Mouse (Mus musculus) limb, embryonic 10.5 days (tissue): ENCODE measurements at regions not wholly inside any gene's neighbourhood (a gene's known extent, or its start where the extent isn't known, plus 50 kb on each side); places are given as distances from the start of the nearest gene placed in this dataset.
"Not testable (repeated sequence)": the region's sequence is repeated elsewhere in the genome, so short reads cannot be mapped to it uniquely, and the experiment has no call there.

Source experiments
- DNase-seq: peaks from one replicate; pipeline ENCODE4 v3.0.0-alpha.2; 2017; ENCODE audit warnings: low spot score
- H3K27ac ChIP-seq: fragments of 300-500 bp; sonication (generic); 2 replicates; pipeline ENCODE4 v1.5.1; 2016; ENCODE audit warnings: mild to moderate bottlenecking
- H3K27me3 ChIP-seq: fragments of 300-500 bp; sonication (generic); 2 replicates; pipeline ENCODE4 v1.6.1; 2016; ENCODE audit warnings: low read depth, mild to moderate bottlenecking; ENCODE audit not compliant: poor library complexity, severe bottlenecking
- H3K36me3 ChIP-seq: fragments of 300-500 bp; sonication (generic); 2 replicates; pipeline ENCODE4 v1.6.1; 2016; ENCODE audit warnings: mild to moderate bottlenecking, moderate library complexity
- H3K4me1 ChIP-seq: fragments of 300-500 bp; sonication (generic); 2 replicates; pipeline ENCODE4 v1.6.1; 2016
- H3K4me3 ChIP-seq: fragments of 300-500 bp; sonication (generic); 2 replicates; pipeline ENCODE4 v1.5.1; 2016; ENCODE audit warnings: mild to moderate bottlenecking, moderate library complexity
- H3K9me3 ChIP-seq: fragments of 300-500 bp; sonication (generic); replicated peaks from 2 replicates; pipeline ENCODE4 v1.6.1; 2016; ENCODE audit warnings: mild to moderate bottlenecking
- whole genome bisulfite sequencing: fragments of 180-500 bp; shearing (Covaris S2); methylation state at CpG from one replicate; pipeline ENCODE4 v1.1.7; 2016; 5-methylcytosine and 5-hydroxymethylcytosine counted together

- H3K27ac ChIP-seq, H3K4me1 ChIP-seq, H3K4me3 ChIP-seq, H3K36me3 ChIP-seq, DNase-seq, H3K27me3 ChIP-seq, H3K9me3 ChIP-seq: not testable (repeated sequence)
- WGBS: 81% methylated on average over 5 of the region's 5 CpGs
Observed at GRCm38 (mm10) chr8:20098121-20098520, 194.9 kb downstream of the Gm31371 start.

- not testable (repeated sequence) for H3K9me3 ChIP-seq, H3K27me3 ChIP-seq, H3K36me3 ChIP-seq, H3K4me1 ChIP-seq, H3K4me3 ChIP-seq, H3K27ac ChIP-seq
- WGBS: no CpG with 5 or more reads among the region's 1 CpGs
- peak; percentile 20 for DNase-seq
Observed at GRCm38 (mm10) chr8:20100241-20100640, 197.0 kb downstream of the Gm31371 start.

GRCm38 (mm10) chr8:20102374-20102773, 199.2 kb downstream of the Gm31371 start:
- not testable (repeated sequence) for H3K4me3 ChIP-seq, H3K36me3 ChIP-seq, DNase-seq, H3K9me3 ChIP-seq, H3K27ac ChIP-seq, H3K4me1 ChIP-seq, H3K27me3 ChIP-seq
- no CpG with 5 or more reads among the region's 2 CpGs for WGBS

GRCm38 (mm10) chr8:20107154-20107553, 204.0 kb downstream of the Gm31371 start:
- H3K36me3 ChIP-seq, H3K4me1 ChIP-seq, DNase-seq, H3K27me3 ChIP-seq, H3K27ac ChIP-seq, H3K9me3 ChIP-seq, H3K4me3 ChIP-seq: not testable (repeated sequence)
- WGBS: 94% methylated on average over 1 of the region's 2 CpGs

GRCm38 (mm10) chr8:20116785-20117184, 213.6 kb downstream of the Gm31371 start:
- not testable (repeated sequence) for H3K9me3 ChIP-seq, H3K4me3 ChIP-seq, H3K36me3 ChIP-seq, H3K4me1 ChIP-seq, H3K27ac ChIP-seq, DNase-seq, H3K27me3 ChIP-seq
- 82% methylated on average over 2 of the region's 2 CpGs for WGBS

GRCm38 (mm10) chr8:20119581-20119980, 216.4 kb downstream of the Gm31371 start:
- 77% methylated on average over 4 of the region's 4 CpGs for WGBS
- H3K9me3 ChIP-seq, H3K4me1 ChIP-seq, H3K36me3 ChIP-seq, H3K27me3 ChIP-seq, H3K27ac ChIP-seq, H3K4me3 ChIP-seq: not testable (repeated sequence)
- DNase-seq: peak; percentile 7

GRCm38 (mm10) chr8:20120186-20120585, 217.0 kb downstream of the Gm31371 start:
- not testable (repeated sequence) for H3K4me3 ChIP-seq, H3K9me3 ChIP-seq, H3K4me1 ChIP-seq, H3K27ac ChIP-seq, H3K36me3 ChIP-seq, DNase-seq, H3K27me3 ChIP-seq
- 93% methylated on average over 2 of the region's 2 CpGs for WGBS

GRCm38 (mm10) chr8:20121391-20121909, 218.3 kb downstream of the Gm31371 start:
- not testable (repeated sequence) for H3K36me3 ChIP-seq, H3K27ac ChIP-seq, H3K9me3 ChIP-seq, H3K27me3 ChIP-seq, H3K4me3 ChIP-seq, H3K4me1 ChIP-seq
- DNase-seq: peak; percentile 19
- WGBS: 95% methylated on average over 10 of the region's 11 CpGs

GRCm38 (mm10) chr8:20122067-20122925, 219.1 kb downstream of the Gm31371 start:
- 9% methylated on average over 68 of the region's 72 CpGs for WGBS
- not testable (repeated sequence) for H3K9me3 ChIP-seq, DNase-seq, H3K27me3 ChIP-seq, H3K4me1 ChIP-seq, H3K36me3 ChIP-seq
- Histone ChIP-seq H3K4me3 (peak overlapping the region; percentile 56), H3K27ac (peak overlapping the region; percentile 87)

GRCm38 (mm10) chr8:20123545-20123944, 220.4 kb downstream of the Gm31371 start:
- H3K4me3 ChIP-seq, H3K27me3 ChIP-seq, H3K27ac ChIP-seq, H3K36me3 ChIP-seq, DNase-seq, H3K4me1 ChIP-seq, H3K9me3 ChIP-seq: not testable (repeated sequence)
- 94% methylated on average over 5 of the region's 5 CpGs for WGBS

GRCm38 (mm10) chr8:20135626-20136025, 227.4 kb downstream of the Gm15319 start:
- not testable (repeated sequence) for DNase-seq, H3K4me3 ChIP-seq, H3K36me3 ChIP-seq, H3K9me3 ChIP-seq, H3K27ac ChIP-seq, H3K4me1 ChIP-seq, H3K27me3 ChIP-seq
- WGBS: 80% methylated on average over 1 of the region's 1 CpGs

GRCm38 (mm10) chr8:20145436-20145835, 217.6 kb downstream of the Gm15319 start:
- H3K4me3 ChIP-seq, H3K9me3 ChIP-seq, H3K27me3 ChIP-seq, H3K36me3 ChIP-seq, H3K4me1 ChIP-seq, H3K27ac ChIP-seq, DNase-seq: not testable (repeated sequence)
- 91% methylated on average over 4 of the region's 4 CpGs for WGBS

- not testable (repeated sequence) for DNase-seq, H3K9me3 ChIP-seq, H3K36me3 ChIP-seq, H3K27ac ChIP-seq, H3K4me1 ChIP-seq, H3K4me3 ChIP-seq, H3K27me3 ChIP-seq
- 92% methylated on average over 6 of the region's 11 CpGs for WGBS
Observed at GRCm38 (mm10) chr8:20151317-20152047, 211.5 kb downstream of the Gm15319 start.
